Mouse (Mus musculus) midbrain, embryonic 15.5 days (tissue): ENCODE results near the gene Specc1. TPM values are rescaled to one million over a fixed set of nuclear protein-coding genes. Genes with fewer than 3 reads are reported as not detected.

ENCODE experiments used
- ATAC-seq: fragments of 200-750 bp; cut with Nextera tagmentation; replicated peaks from 2 replicates; pipeline ENCODE4 v1.8.0; 2017; ENCODE audit warnings: moderate TSS enrichment
- H3K27ac ChIP-seq: fragments of 300-500 bp; sonication (generic); 2 replicates; pipeline ENCODE4 v1.5.1; 2015; ENCODE audit warnings: mild to moderate bottlenecking, inconsistent platforms
- H3K27me3 ChIP-seq: fragments of 300-500 bp; sonication (generic); replicated peaks from 2 replicates; pipeline ENCODE4 v1.6.1; 2015; ENCODE audit warnings: inconsistent platforms
- H3K36me3 ChIP-seq: fragments of 300-500 bp; sonication (generic); replicated peaks from 2 replicates; pipeline ENCODE4 v1.6.1; 2015; ENCODE audit warnings: inconsistent platforms
- H3K4me1 ChIP-seq: fragments of 300-500 bp; sonication (generic); 2 replicates; pipeline ENCODE4 v1.6.1; 2015; ENCODE audit warnings: inconsistent platforms
- H3K4me2 ChIP-seq: fragments of 300-500 bp; sonication (generic); 2 replicates; pipeline ENCODE4 v1.6.1; 2015; ENCODE audit warnings: inconsistent platforms, mild to moderate bottlenecking, moderate library complexity
- H3K4me3 ChIP-seq: fragments of 300-500 bp; sonication (generic); 2 replicates; pipeline ENCODE4 v1.5.1; 2015; ENCODE audit warnings: mild to moderate bottlenecking, inconsistent platforms
- H3K9ac ChIP-seq: fragments of 300-500 bp; sonication (generic); 2 replicates; pipeline ENCODE4 v1.6.1; 2015; ENCODE audit warnings: mild to moderate bottlenecking, inconsistent platforms
- H3K9me3 ChIP-seq: fragments of 300-500 bp; sonication (generic); 2 replicates; pipeline ENCODE4 v1.6.1; 2016; ENCODE audit warnings: inconsistent platforms
- WGBS: fragments of 180-500 bp; shearing (Covaris S2); methylation state at CpG from one replicate; pipeline ENCODE4 v1.1.7; 2015; ENCODE audit warnings: mixed read lengths; 5-methylcytosine and 5-hydroxymethylcytosine counted together
- polyA plus RNA-seq: library from polyadenylated mRNA; unstranded; fragments of >200 nt; fragmentation: Nextera tagmentation; extraction: Ambion mirVana; gene quantifications from 2 replicates; pipeline ENCODE4 v1.2.1, GENCODE M21; 2015

The Specc1 gene
- polyA plus RNA-seq, 1 experiment from 2014 or later = 11.3 TPM

DNA sequence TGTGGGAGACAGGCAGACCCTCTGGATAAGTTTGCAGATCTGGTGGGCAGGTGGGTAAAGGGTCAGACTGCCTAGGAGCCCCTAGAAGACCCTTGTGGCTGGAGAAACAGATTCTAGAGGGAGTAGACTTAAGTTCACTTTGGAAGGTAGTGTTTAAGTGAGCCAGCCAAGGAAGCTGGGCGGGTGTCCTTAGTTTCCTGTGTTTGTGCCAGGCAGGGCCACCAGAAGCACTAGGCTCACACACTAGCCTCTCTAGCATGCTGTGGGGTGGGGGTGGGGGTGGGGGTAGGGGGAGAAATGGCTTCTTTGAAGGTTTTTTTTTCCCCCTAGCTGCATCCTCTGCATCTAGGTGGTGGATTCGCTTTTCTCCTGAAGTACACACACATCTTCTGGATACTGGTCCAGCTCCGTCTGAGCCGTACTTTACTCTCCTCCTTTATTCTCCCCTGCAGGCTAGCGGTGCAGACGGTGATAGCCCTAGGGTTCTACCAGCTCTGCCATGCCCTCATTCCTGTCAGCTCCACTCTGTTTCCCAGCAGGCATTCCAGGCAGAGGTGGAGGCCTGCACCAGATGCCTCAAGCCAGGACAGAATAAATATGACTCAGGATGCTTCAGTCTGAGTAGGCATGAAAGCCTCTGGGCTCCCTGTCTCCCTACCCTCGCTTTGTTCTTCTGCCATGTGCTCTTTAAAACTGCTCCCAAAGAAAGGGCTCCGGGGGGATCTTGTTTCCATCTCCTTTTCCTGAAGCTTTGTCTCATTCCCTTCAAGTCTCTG is 66.3 kb downstream of the Specc1 start:
- 77% methylated on average over 8 of the region's 8 CpGs for WGBS

DNA sequence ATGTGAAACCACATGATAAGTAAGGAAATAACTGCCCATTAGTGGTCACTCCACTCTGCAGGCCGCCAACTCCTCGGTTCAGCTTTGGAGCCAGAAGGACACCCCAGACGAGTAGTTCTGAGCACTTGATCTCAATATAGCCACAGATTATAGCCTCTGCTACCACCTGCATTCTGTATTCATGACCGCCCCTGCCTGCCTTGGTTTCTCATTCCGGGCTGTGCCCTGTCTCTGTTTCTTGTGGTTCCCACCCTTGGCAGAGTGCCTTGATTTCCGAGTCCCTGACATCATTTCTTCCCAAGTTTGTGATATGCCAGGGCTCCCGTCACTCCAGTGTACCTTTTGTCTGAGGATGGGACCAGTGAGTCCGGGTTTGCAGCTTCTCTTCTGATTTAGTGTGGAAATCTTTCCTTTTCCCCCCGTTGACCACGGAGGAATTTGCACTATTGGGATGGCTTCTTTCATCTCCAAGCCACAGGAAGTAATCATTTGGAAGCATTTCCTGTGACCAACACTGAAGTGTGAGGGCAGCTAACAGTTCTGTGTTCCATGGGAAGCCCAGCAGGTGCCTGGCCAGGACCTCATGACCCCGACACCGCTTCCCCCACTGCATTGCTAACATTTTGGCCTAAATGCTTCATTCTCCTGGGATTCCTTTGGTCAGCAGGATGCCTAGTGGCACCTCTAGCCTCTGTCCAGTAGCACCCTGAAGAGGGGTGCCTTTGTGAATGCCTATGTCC is 67.1 kb downstream of the Specc1 start:
- Histone ChIP-seq H3K9me3 (no peaks in the 10 kb centered on the region), H3K27ac (peak overlapping the region; percentile 13; the same call in 1 of the 2 replicates), H3K9ac (no peak overlapping the region), H3K4me3 (no peak overlapping the region), H3K36me3 (no peaks in the 10 kb centered on the region), H3K27me3 (no peaks in the 10 kb centered on the region), H3K4me2 (no peak overlapping the region), H3K4me1 (peaks cover 5% of the 10 kb centered on the region)
- no peak for ATAC-seq
- 83% methylated on average over 12 of the region's 12 CpGs for WGBS

More for the DNA sequence above, 66.3 kb downstream of the Specc1 start:
- Histone ChIP-seq H3K4me1 (peaks cover 5% of the 10 kb centered on the region), H3K9me3 (no peaks in the 10 kb centered on the region), H3K27ac (no peak overlapping the region), H3K36me3 (no peaks in the 10 kb centered on the region), H3K4me3 (no peak overlapping the region), H3K27me3 (no peaks in the 10 kb centered on the region), H3K9ac (no peak overlapping the region), H3K4me2 (no peak overlapping the region)
- no peak for ATAC-seq

DNA sequence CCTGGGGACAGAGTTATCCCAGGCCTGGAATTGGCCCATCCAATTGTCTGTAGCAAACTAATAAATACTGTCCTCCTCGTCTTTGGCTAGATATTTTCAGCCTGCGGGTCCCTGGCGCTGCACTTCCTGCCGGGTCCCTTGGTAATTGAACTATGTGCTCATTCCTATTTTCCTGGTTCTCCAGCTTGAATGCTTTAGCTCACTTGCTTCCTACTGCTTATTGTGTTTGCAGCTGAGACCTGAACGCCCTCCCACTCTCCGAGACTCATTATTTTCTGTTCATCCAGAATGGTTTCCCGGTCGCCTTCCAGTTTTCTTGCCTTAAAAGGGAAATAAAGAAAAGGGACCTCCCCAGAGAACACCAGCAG is 67.7 kb downstream of the Specc1 start:
- H3K27me3 ChIP-seq = no peaks in the 10 kb centered on the region
- no peak overlapping the region for H3K9ac ChIP-seq
- 43% methylated on average over 8 of the region's 8 CpGs for WGBS
- peaks cover 5% of the 10 kb centered on the region for H3K4me1 ChIP-seq
- no peak overlapping the region for H3K4me3 ChIP-seq
- peak overlapping the region; percentile 45 for H3K27ac ChIP-seq
- no peaks in the 10 kb centered on the region for H3K36me3 ChIP-seq
- no peak for ATAC-seq
- H3K9me3 ChIP-seq = no peaks in the 10 kb centered on the region
- H3K4me2 ChIP-seq = no peak overlapping the region

DNA sequence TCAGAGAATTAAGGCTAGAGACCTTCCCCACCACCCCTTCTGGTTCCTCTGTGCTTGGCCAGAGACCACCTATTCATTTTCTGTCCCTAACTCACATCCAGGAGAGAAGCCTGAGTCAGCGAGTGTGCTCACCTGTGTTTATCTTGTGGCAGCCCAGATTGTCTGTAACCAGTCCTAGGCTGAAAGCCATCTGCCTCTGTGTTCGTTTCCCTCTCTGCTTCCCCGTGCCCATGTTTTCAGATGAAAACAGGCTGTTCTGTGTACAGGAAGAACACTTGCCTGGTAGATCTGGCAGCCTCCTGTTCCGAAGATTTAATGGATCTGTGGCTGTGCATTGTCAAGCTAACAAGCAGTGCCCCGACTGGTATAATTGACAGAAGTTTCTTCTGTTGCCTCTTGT is 68.4 kb downstream of the Specc1 start:
- Histone ChIP-seq H3K4me3 (no peak overlapping the region), H3K9ac (no peak overlapping the region), H3K4me2 (no peak overlapping the region), H3K36me3 (no peaks in the 10 kb centered on the region), H3K4me1 (peaks cover 5% of the 10 kb centered on the region), H3K9me3 (no peaks in the 10 kb centered on the region), H3K27ac (no peak overlapping the region), H3K27me3 (no peaks in the 10 kb centered on the region)
- ATAC-seq = no peak
- 68% methylated on average over 5 of the region's 5 CpGs for WGBS

DNA sequence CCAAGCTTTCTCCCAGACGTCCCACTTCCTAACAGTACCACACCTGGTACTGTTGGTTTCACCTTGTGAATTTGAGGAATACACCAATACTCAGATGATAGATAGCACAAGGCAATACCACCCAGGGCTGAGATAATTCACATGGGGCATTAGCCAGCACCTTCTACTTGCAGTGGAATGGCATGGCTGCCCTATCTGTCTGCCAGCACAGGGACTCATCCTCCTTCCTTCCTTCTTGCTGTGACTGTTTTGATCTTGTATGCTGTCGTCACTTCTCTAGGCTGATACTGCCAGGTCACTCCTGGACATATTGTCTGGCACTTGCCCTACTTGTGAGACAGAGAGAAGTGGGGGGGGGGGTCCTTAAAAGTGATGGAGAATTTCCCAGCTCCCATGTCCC is 69.2 kb downstream of the Specc1 start:
- 91% methylated on average over 2 of the region's 2 CpGs for WGBS

DNA sequence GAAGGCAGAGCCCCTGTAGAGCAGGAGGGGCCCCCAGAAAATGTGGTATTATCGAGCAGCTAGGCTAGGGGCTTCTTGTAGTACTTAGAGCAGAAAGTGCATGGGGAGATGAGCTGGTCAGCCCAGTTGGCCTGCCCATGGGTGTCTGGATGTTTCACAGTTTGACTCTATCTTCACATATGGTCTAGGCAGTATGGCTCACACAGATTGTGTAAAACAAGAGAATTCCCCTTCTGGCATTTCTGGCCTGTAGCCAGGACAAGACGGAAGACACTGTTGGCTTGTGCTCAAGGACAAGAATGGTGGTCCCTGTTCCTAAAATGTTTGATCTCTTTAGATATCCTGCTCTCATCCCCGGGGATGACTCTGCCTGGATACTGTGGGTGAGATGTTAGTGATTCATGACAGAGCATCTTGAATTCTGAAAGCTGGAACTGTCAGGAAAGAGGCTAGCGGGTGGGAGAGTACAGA is 69.8 kb downstream of the Specc1 start:
- no peaks in the 10 kb centered on the region for H3K27me3 ChIP-seq
- no peak overlapping the region for H3K27ac ChIP-seq
- H3K4me2 ChIP-seq = no peak overlapping the region
- H3K4me3 ChIP-seq = no peak overlapping the region
- H3K4me1 ChIP-seq = peaks cover 5% of the 10 kb centered on the region
- ATAC-seq = no peak
- 80% methylated on average over 4 of the region's 4 CpGs for whole genome bisulfite sequencing
- H3K9ac ChIP-seq = no peak overlapping the region
- no peaks in the 10 kb centered on the region for H3K9me3 ChIP-seq
- H3K36me3 ChIP-seq = no peaks in the 10 kb centered on the region

More for the DNA sequence above, 69.2 kb downstream of the Specc1 start:
- no peak for ATAC-seq
- Histone ChIP-seq H3K4me1 (peaks cover 5% of the 10 kb centered on the region), H3K27ac (no peak overlapping the region), H3K9me3 (no peaks in the 10 kb centered on the region), H3K9ac (no peak overlapping the region), H3K36me3 (no peaks in the 10 kb centered on the region), H3K4me3 (no peak overlapping the region), H3K4me2 (no peak overlapping the region), H3K27me3 (no peaks in the 10 kb centered on the region)

DNA sequence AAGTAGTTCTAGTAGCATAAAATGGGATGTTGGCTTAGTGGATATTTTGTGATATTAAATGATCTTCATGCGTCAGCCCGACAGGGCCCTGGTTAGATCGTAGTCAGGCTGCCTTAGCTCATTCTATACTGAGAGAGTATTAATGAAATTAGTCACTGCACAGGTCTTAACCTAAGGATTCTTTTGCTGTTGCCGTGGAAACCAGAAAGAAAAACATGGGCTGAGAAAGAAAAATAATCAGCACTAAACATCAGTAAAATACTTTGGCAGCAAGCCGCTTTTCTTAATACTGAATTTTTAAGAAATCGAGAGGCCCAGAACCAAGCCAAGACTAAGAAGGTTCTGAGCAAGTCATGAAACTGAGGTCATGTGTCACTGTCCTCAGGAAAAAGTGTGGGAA is 70.7 kb downstream of the Specc1 start:
- Histone ChIP-seq H3K4me3 (no peak overlapping the region), H3K4me1 (peaks cover 5% of the 10 kb centered on the region), H3K9ac (no peak overlapping the region), H3K27ac (no peak overlapping the region), H3K4me2 (no peak overlapping the region), H3K36me3 (no peaks in the 10 kb centered on the region), H3K9me3 (no peaks in the 10 kb centered on the region), H3K27me3 (no peaks in the 10 kb centered on the region)
- WGBS = 60% methylated on average over 6 of the region's 6 CpGs
- ATAC-seq = no peak

DNA sequence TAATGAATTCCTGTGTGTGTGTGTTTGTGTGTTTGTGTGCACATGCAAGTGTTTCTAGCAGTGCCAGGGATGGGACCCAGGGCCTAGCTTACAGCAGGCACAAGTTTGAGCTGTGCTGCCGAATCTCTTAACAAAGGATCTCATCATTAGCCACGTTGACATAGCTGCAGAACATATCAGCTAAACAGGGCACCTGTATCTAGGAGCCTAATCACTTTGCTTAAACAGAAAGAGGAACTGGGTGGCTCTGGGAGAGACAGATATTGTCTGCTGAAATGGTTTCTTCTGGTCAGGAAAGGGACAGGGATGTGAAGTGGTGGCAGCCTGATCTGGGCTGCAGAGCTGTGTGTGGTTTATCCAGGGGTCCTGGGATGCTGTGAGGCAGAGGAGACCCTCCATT is 71.1 kb downstream of the Specc1 start:
- 44% methylated on average over 2 of the region's 2 CpGs for WGBS
- ATAC-seq = no peak
- no peak overlapping the region for H3K27ac ChIP-seq

DNA sequence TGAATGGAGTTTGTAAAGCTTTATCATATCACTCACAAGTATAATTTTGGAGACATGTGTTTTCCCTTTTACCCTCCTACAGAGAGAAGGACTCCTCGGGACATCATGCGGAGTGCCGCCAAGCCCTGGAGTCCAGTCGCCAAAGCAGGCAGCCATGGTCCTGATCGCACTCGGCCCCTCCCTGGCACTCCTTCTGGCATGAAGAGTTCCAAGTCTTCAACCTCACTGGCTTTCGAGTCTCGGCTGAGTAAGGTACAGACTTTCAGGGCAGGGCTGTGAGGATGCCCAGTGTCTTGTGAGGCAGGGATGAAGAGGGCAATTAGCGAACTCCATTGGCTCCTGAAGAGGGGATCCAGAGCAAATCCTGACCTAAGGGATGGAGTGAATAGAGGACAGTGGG is 72.6 kb downstream of the Specc1 start:
- Histone ChIP-seq H3K4me3 (no peak overlapping the region), H3K9me3 (no peaks in the 10 kb centered on the region), H3K27me3 (no peaks in the 10 kb centered on the region), H3K4me1 (peaks cover under 1% of the 10 kb centered on the region), H3K4me2 (no peak overlapping the region), H3K27ac (no peak overlapping the region), H3K36me3 (no peaks in the 10 kb centered on the region), H3K9ac (no peak overlapping the region)
- WGBS = 86% methylated on average over 9 of the region's 9 CpGs
- no peak for ATAC-seq

More for the DNA sequence above, 71.1 kb downstream of the Specc1 start:
- H3K9ac ChIP-seq = no peak overlapping the region
- no peaks in the 10 kb centered on the region for H3K36me3 ChIP-seq
- H3K27me3 ChIP-seq = no peaks in the 10 kb centered on the region
- no peaks in the 10 kb centered on the region for H3K9me3 ChIP-seq
- no peak overlapping the region for H3K4me2 ChIP-seq
- peaks cover 5% of the 10 kb centered on the region for H3K4me1 ChIP-seq
- no peak overlapping the region for H3K4me3 ChIP-seq

DNA sequence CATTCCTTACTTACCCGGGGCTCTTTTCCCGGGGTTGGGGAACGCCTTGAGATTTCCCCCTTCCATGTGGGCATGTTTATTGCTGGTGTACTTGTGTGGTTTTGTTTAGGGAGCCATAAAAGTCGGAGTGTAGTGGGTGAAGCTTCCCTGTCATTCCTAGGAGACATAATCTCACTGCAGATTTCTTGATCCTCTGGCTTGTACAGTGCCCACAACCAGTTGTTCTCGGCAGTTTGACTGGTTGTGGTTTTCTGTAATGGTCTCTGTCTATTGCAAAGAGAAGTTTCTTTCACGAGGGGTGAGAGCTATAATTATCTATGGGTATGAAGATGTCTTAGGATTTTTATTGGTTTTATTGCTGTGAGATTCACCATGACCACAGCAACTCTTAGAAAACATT is 78.0 kb downstream of the Specc1 start:
- Histone ChIP-seq H3K9ac (no peak overlapping the region), H3K4me3 (no peak overlapping the region), H3K4me2 (no peak overlapping the region), H3K9me3 (no peaks in the 10 kb centered on the region), H3K27ac (no peak overlapping the region), H3K36me3 (no peaks in the 10 kb centered on the region), H3K27me3 (no peaks in the 10 kb centered on the region), H3K4me1 (no peaks in the 10 kb centered on the region)
- no peak for ATAC-seq
- 77% methylated on average over 6 of the region's 6 CpGs for WGBS

DNA sequence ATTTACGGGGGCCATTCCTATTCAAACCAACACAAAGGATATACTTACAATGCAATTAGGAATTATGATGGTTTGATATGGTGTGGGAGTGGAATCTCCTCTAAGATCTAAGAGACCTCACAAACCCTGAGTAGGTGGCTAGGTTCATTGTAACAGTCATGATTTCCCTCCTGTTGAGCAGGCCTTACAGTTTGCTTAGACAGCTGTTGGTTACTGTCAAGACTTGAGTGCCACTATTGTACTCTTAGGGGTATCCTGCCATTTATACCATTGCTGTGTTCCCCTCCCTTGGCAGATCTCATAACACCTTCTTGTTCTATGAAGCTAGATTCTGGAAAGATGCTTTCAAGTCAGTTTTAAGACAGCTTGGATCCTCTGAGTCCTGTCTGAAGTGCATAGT is 78.7 kb downstream of the Specc1 start:
- Histone ChIP-seq H3K9me3 (no peaks in the 10 kb centered on the region), H3K27ac (no peak overlapping the region), H3K36me3 (no peaks in the 10 kb centered on the region), H3K27me3 (no peaks in the 10 kb centered on the region), H3K4me3 (no peak overlapping the region), H3K4me1 (no peaks in the 10 kb centered on the region), H3K9ac (no peak overlapping the region), H3K4me2 (no peak overlapping the region)
- ATAC-seq = no peak
- 94% methylated on average over 1 of the region's 1 CpGs for WGBS

DNA sequence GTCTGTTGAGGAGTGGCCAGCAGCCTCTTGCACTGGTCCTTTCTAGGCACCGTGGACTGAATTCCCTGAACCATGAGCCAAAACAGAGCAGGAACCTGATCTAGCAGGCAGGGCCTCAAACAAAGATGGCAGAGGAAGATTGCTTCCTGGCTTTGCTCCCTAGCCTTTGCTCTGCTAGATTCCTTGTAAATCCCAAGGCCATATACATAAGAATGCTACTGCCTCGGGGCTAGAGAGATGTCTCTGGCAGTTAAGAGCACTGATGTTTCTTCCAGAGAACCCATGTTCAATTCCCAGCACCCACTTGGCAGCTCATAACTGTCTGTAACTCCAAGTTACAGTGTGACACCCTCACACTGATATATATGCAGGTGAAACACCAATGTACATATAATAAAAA is 83.6 kb downstream of the Specc1 start:
- ATAC-seq = no peak

DNA sequence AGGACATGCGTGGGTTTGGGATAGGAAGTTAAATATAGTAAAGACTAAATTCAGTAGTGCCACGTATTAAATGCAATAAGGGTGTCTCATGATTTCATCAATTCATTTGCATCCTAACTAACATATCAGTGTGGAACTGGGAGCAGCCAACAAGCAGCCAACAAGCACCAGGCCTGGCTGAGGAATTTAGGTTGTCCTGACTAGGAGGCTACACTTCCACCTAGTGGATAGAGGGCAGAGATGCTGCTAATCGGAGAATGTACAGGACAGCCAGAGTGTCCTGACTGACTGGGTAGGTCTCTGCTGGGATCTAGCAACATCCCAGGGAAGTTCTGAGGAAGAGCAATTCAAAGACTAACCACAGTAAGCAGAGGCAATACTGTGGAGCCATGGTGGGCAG is 88.1 kb downstream of the Specc1 start:
- H3K36me3 ChIP-seq = no peaks in the 10 kb centered on the region
- no peaks in the 10 kb centered on the region for H3K9me3 ChIP-seq
- no peak overlapping the region for H3K4me3 ChIP-seq
- H3K4me1 ChIP-seq = no peaks in the 10 kb centered on the region
- WGBS = 39% methylated on average over 3 of the region's 3 CpGs
- no peak for ATAC-seq
- no peak overlapping the region for H3K27ac ChIP-seq
- H3K27me3 ChIP-seq = no peaks in the 10 kb centered on the region
- no peak overlapping the region for H3K9ac ChIP-seq
- no peak overlapping the region for H3K4me2 ChIP-seq

More for the DNA sequence above, 83.6 kb downstream of the Specc1 start:
- no peaks in the 10 kb centered on the region for H3K27me3 ChIP-seq
- H3K4me2 ChIP-seq = no peak overlapping the region
- H3K27ac ChIP-seq = no peak overlapping the region
- H3K4me3 ChIP-seq = no peak overlapping the region
- no peaks in the 10 kb centered on the region for H3K36me3 ChIP-seq
- 70% methylated on average over 2 of the region's 2 CpGs for WGBS
- no peaks in the 10 kb centered on the region for H3K9me3 ChIP-seq
- H3K9ac ChIP-seq = no peak overlapping the region
- no peaks in the 10 kb centered on the region for H3K4me1 ChIP-seq
